Mouse (Mus musculus): ENCODE measurements around the gene Cd151. TPM values are rescaled to one million over a fixed set of nuclear protein-coding genes. Genes with fewer than 3 reads are reported as not detected.

Cd151 gene
- 588 and 591 TPM in 2 replicates for polyA plus RNA-seq (2012; rRNA removed; ENCODE audit: low replicate concordance)

GRCm38 (mm10) chr7:141467230-141468030, at the start of gene Cd151:
Cd151 (plus strand) TSS chr7:141467392.

GRCm38 (mm10) chr7:141429310-141429709, 37.9 kb upstream of the Cd151 start, which contains the start of gene Cend1:
Cend1 (minus strand) TSS chr7:141429491.

GRCm38 (mm10) chr7:141437178-141438120, 29.7 kb upstream of the Cd151 start, which contains the start of gene Slc25a22:
Slc25a22 (minus strand) TSS chr7:141437892.

GRCm38 (mm10) chr7:141443828-141444237, 23.4 kb upstream of the Cd151 start, which contains the start of gene Pidd1:
Pidd1 (minus strand) TSS chr7:141444025.

GRCm38 (mm10) chr7:141447110-141447991, 19.8 kb upstream of the Cd151 start, which contains the start of gene Rplp2:
Rplp2 (plus strand) TSS chr7:141447370.

GRCm38 (mm10) chr7:141454967-141455551, 12.1 kb upstream of the Cd151 start, which contains the start of gene Pnpla2:
Pnpla2 (plus strand) TSS chr7:141455198.

GRCm38 (mm10) chr7:141460391-141461113, 6.6 kb upstream of the Cd151 start, which contains the start of gene Cracr2b:
Cracr2b (plus strand) TSS chr7:141461094.

GRCm38 (mm10) chr7:141475011-141475804, 8.0 kb downstream of the Cd151 start, which contains the start of the genes Polr2l and Tspan4:
Polr2l (minus strand) TSS chr7:141475132.
Tspan4 (plus strand) TSS chr7:141475240.

Other genes with a start within 250 kb of the Cd151 start
- gene Phrf1, start 238.6 kb upstream of the Cd151 start, polyA plus RNA-seq (2012; rRNA removed; ENCODE audit: low replicate concordance), result 14.1 and 24.6 TPM in 2 replicates
- 98.3 and 195 TPM in 2 replicates for gene Irf7, start 200.9 kb upstream of the Cd151 start, polyA plus RNA-seq (2012; rRNA removed; ENCODE audit: low replicate concordance)
- 0.17 and 0.99 TPM in 2 replicates for gene Cdhr5, start 190.6 kb upstream of the Cd151 start, polyA plus RNA-seq (2012; rRNA removed; ENCODE audit: low replicate concordance)
- 0.83 and 3.3 TPM in 2 replicates for gene Sct, start 188.3 kb upstream of the Cd151 start, polyA plus RNA-seq (2012; rRNA removed; ENCODE audit: low replicate concordance)
- gene Drd4, start 175.4 kb upstream of the Cd151 start, polyA plus RNA-seq (2012; rRNA removed; ENCODE audit: low replicate concordance), result 0.06 TPM in 1 of 2 replicates, not detected in the other
- 19.0 and 23.7 TPM in 2 replicates for gene Deaf1, start 139.7 kb upstream of the Cd151 start, polyA plus RNA-seq (2012; rRNA removed; ENCODE audit: low replicate concordance)
- gene Tmem80, start 139.7 kb upstream of the Cd151 start, polyA plus RNA-seq (2012; rRNA removed; ENCODE audit: low replicate concordance), result 44.4 and 63.2 TPM in 2 replicates
- gene Eps8l2, start 128.5 kb upstream of the Cd151 start, polyA plus RNA-seq (2012; rRNA removed; ENCODE audit: low replicate concordance), result 38.9 and 52.4 TPM in 2 replicates
- 360 and 366 TPM in 2 replicates for gene Taldo1, start 75.2 kb upstream of the Cd151 start, polyA plus RNA-seq (2012; rRNA removed; ENCODE audit: low replicate concordance)
- 67.3 and 68.4 TPM in 2 replicates for gene Gatd1, start 53.3 kb upstream of the Cd151 start, polyA plus RNA-seq (2012; rRNA removed; ENCODE audit: low replicate concordance)
- 0.35 and 0.57 TPM in 2 replicates for gene Cend1, start 37.9 kb upstream of the Cd151 start, polyA plus RNA-seq (2012; rRNA removed; ENCODE audit: low replicate concordance)
- 171 and 174 TPM in 2 replicates for gene Slc25a22, start 29.5 kb upstream of the Cd151 start, polyA plus RNA-seq (2012; rRNA removed; ENCODE audit: low replicate concordance)
- gene Pidd1, start 23.4 kb upstream of the Cd151 start, polyA plus RNA-seq (2012; rRNA removed; ENCODE audit: low replicate concordance), result 13.3 and 19.4 TPM in 2 replicates
- gene Rplp2, start 20.0 kb upstream of the Cd151 start, polyA plus RNA-seq (2012; rRNA removed; ENCODE audit: low replicate concordance), result 451 and 651 TPM in 2 replicates
- gene Pnpla2, start 12.2 kb upstream of the Cd151 start, polyA plus RNA-seq (2012; rRNA removed; ENCODE audit: low replicate concordance), result 2,420 and 2,700 TPM in 2 replicates
- gene Cracr2b, start 6.3 kb upstream of the Cd151 start, polyA plus RNA-seq (2012; rRNA removed; ENCODE audit: low replicate concordance), result 66.3 and 119 TPM in 2 replicates
- gene Polr2l, start 7.7 kb downstream of the Cd151 start, polyA plus RNA-seq (2012; rRNA removed; ENCODE audit: low replicate concordance), result 48.6 and 51.6 TPM in 2 replicates
- 166 and 173 TPM in 2 replicates for gene Tspan4, start 7.8 kb downstream of the Cd151 start, polyA plus RNA-seq (2012; rRNA removed; ENCODE audit: low replicate concordance)
- gene Chid1, start 72.5 kb downstream of the Cd151 start, polyA plus RNA-seq (2012; rRNA removed; ENCODE audit: low replicate concordance), result 30.1 and 37.1 TPM in 2 replicates
- gene Ap2a2, start 94.8 kb downstream of the Cd151 start, polyA plus RNA-seq (2012; rRNA removed; ENCODE audit: low replicate concordance), result 56.9 and 63.6 TPM in 2 replicates
- gene Muc6, start 187.9 kb downstream of the Cd151 start, polyA plus RNA-seq (2012; rRNA removed; ENCODE audit: low replicate concordance), result 0.01 TPM in 1 of 2 replicates, not detected in the other
- 0.40 and 0.54 TPM in 2 replicates for gene Muc2, start 222.9 kb downstream of the Cd151 start, polyA plus RNA-seq (2012; rRNA removed; ENCODE audit: low replicate concordance)

All from mammary gland, adult 2 months (tissue).